Mouse (Mus musculus): ENCODE measurements around the gene Tfap2b. TPM values are rescaled to one million over a fixed set of nuclear protein-coding genes. Genes with fewer than 3 reads are reported as not detected.

The Tfap2b gene
- total and polyA plus RNA-seq, 3 experiments = not detected

DNA sequence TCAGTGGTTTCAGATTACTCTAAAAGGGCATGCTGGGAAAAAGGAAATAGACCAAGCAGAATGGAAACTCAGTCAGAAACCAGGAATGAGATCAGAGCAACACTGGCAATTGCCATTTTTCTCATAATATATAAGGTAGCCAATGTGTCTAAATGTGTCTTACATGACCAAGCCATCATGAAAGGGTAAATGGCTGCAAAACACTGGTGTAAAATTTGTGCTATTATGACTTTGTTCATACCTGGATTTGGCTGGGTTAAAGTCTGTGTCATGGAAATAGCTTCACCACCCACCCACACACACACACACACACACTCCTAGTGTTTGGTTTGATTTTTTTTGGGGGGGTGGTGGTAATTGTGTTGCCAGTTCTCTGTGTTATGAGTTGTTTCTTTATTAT lies 10.7 kb downstream of the Tfap2b start:
- DNase-seq (ENCODE audit: extremely low read depth) = no peak
- TF ChIP-seq IRF4 (IDR thresholded peaks at IDR 0.05; ENCODE audit: low read depth, low read length) (no peak), PAX5 (IDR thresholded peaks at IDR 0.05; ENCODE audit: low read length) (no peak), CTCF (conservative IDR thresholded peaks at IDR 0.05 in 1 of 2, IDR thresholded peaks at IDR 0.05 in 1 of 2; ENCODE audit: low read depth in 2 of 2, low read length in 2 of 2) (no peak), JUN (IDR thresholded peaks at IDR 0.05; ENCODE audit: insufficient read depth, low read depth, low read length) (no peak), MAFK (IDR thresholded peaks at IDR 0.05; ENCODE audit: insufficient replicate concordance, low read length) (no peak), NRF1 (IDR thresholded peaks at IDR 0.05; ENCODE audit: low read depth, low read length) (no peak), JUND (conservative IDR thresholded peaks at IDR 0.05; ENCODE audit: low read depth, low read length) (no peak), CHD1 (IDR thresholded peaks at IDR 0.05; ENCODE audit: low read depth, low read length) (no peak), ZKSCAN1 (IDR thresholded peaks at IDR 0.05; ENCODE audit: borderline replicate concordance, low read depth, low read length) (no peak), SMC3 (IDR thresholded peaks at IDR 0.05; ENCODE audit: low read depth, low read length) (no peak), ZC3H11A (IDR thresholded peaks at IDR 0.05; ENCODE audit: low read depth, low read length) (no peak), ZMIZ1 (IDR thresholded peaks at IDR 0.05; ENCODE audit: low read depth, low read length) (no peak), MEF2A (IDR thresholded peaks at IDR 0.05; ENCODE audit: borderline replicate concordance, low read depth, low read length) (no peak), EP300 (IDR thresholded peaks at IDR 0.05; ENCODE audit: low read length) (no peak), SIN3A (IDR thresholded peaks at IDR 0.05; ENCODE audit: low read length) (no peak), ELF1 (IDR thresholded peaks at IDR 0.05; ENCODE audit: low read depth, low read length) (no peak), MYC (IDR thresholded peaks at IDR 0.05; ENCODE audit: low read depth, low read length) (no peak), TCF12 (IDR thresholded peaks at IDR 0.05; ENCODE audit: low read depth, low read length) (no peak), MAX (IDR thresholded peaks at IDR 0.05; ENCODE audit: low read length) (no peak), ETS1 (conservative IDR thresholded peaks at IDR 0.05; ENCODE audit: low read depth, low read length) (no peak)

DNA sequence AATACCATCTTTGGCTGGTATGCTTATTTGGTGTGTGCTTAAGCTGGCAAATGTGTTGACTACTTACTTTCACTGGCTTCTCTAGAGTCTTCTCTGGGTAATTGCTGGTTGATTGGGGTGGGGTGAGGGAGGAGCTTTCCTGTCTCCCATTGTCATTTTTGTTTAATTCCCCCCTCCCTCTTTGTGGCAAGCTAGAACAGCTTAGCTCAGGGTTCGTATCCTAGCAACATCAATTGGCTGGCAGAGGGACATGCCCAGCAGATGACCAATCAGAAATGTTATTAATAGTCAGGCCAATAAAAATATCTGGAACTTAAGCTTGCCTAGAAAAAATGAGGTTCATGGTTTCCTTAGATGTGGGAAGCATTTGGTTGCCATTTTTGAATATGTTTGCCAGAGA lies 11.8 kb downstream of the Tfap2b start:
- in situ Hi-C loops (cut with MboI; ENCODE audit: low pct_ligation_motif_present, low pct_unique_long_range_greater_than_20kb, low sequenced_read_pairs) = no loop called here
- DNase-seq (ENCODE audit: extremely low read depth) = no peak
- H3K9ac ChIP-seq (ENCODE audit: insufficient read depth, low read depth) = no peak overlapping the region
- peaks cover 42% of the 10 kb centered on the region for H3K9me3 ChIP-seq (replicated peaks; ENCODE audit: low read length)
- no peak overlapping the region for H3K27ac ChIP-seq (ENCODE audit: insufficient read depth, low read depth)
- TF ChIP-seq EP300 (IDR thresholded peaks at IDR 0.05; ENCODE audit: low read length) = no peak
- TF ChIP-seq POLR2AphosphoS2 (IDR thresholded peaks at IDR 0.05; ENCODE audit: low read depth, low read length) = no peak
- TF ChIP-seq CTCF (conservative IDR thresholded peaks at IDR 0.05 in 1 of 2, IDR thresholded peaks at IDR 0.05 in 1 of 2; ENCODE audit: low read depth in 2 of 2, low read length in 2 of 2) = no peak
- TF ChIP-seq SMC3 (IDR thresholded peaks at IDR 0.05; ENCODE audit: low read depth, low read length) = no peak
- no peak for TF ChIP-seq JUN (IDR thresholded peaks at IDR 0.05; ENCODE audit: insufficient read depth, low read depth, low read length)
- TF ChIP-seq CHD1 (IDR thresholded peaks at IDR 0.05; ENCODE audit: low read depth, low read length) = no peak
- no peak for TF ChIP-seq MAX (IDR thresholded peaks at IDR 0.05; ENCODE audit: low read length)
- TF ChIP-seq ZNF384 (IDR thresholded peaks at IDR 0.05; ENCODE audit: low read depth, low read length) = no peak
- no peak for TF ChIP-seq BHLHE40 (IDR thresholded peaks at IDR 0.05; ENCODE audit: low read depth, low read length)
- TF ChIP-seq MAFK (IDR thresholded peaks at IDR 0.05; ENCODE audit: insufficient replicate concordance, low read length) = no peak
- TF ChIP-seq ETS1 (conservative IDR thresholded peaks at IDR 0.05; ENCODE audit: low read depth, low read length) = no peak
- no peak for TF ChIP-seq JUND (conservative IDR thresholded peaks at IDR 0.05; ENCODE audit: low read depth, low read length)
- TF ChIP-seq KAT2A (IDR thresholded peaks at IDR 0.05; ENCODE audit: insufficient replicate concordance, low read length) = no peak
- TF ChIP-seq SIN3A (IDR thresholded peaks at IDR 0.05; ENCODE audit: low read length) = no peak
- no peak for TF ChIP-seq USF1 (IDR thresholded peaks at IDR 0.05; ENCODE audit: low read depth, low read length)
- no peak for TF ChIP-seq RAD21 (IDR thresholded peaks at IDR 0.05; ENCODE audit: low read depth, low read length)
- TF ChIP-seq E2F4 (IDR thresholded peaks at IDR 0.05; ENCODE audit: insufficient replicate concordance, low read depth, low read length) = no peak
- TF ChIP-seq TCF12 (IDR thresholded peaks at IDR 0.05; ENCODE audit: low read depth, low read length) = no peak
- no peak overlapping the region for H3K4me2 ChIP-seq (ENCODE audit: insufficient read depth, low read depth, poor library complexity, severe bottlenecking)
- no peaks in the 10 kb centered on the region for H3K36me3 ChIP-seq (replicated peaks in 1 of 2; ENCODE audit: control insufficient read depth in 1 of 2, insufficient read depth in 1 of 2, low read length in 1 of 2)
- dilution Hi-C loops (cut with MboI; ENCODE audit: extremely low pct_ligation_motif_present, extremely low pct_unique_long_range_greater_than_20kb, low sequenced_read_pairs) = no loop called here
- H3K27me3 ChIP-seq (replicated peaks) = no peaks in the 10 kb centered on the region
- H3K4me1 ChIP-seq (ENCODE audit: control insufficient read depth in 1 of 2, insufficient read depth in 2 of 2) = no peaks in the 10 kb centered on the region
- H3K79me2 ChIP-seq (replicated peaks; ENCODE audit: control insufficient read depth, extremely low read depth, insufficient read depth, poor library complexity, severe bottlenecking) = no peaks in the 10 kb centered on the region
- H3K4me3 ChIP-seq (replicated peaks in 1 of 3; ENCODE audit: low read depth in 2 of 3, low read length in 2 of 3, poor library complexity in 1 of 3) = no peak overlapping the region

More for the DNA sequence above, 10.7 kb downstream of the Tfap2b start:
- Histone ChIP-seq H3K4me3 (replicated peaks in 1 of 3; ENCODE audit: low read depth in 2 of 3, low read length in 2 of 3, poor library complexity in 1 of 3) (no peak overlapping the region), H3K36me3 (replicated peaks in 1 of 2; ENCODE audit: control insufficient read depth in 1 of 2, insufficient read depth in 1 of 2, low read length in 1 of 2) (no peaks in the 10 kb centered on the region), H3K27me3 (replicated peaks) (no peaks in the 10 kb centered on the region), H3K9me3 (replicated peaks; ENCODE audit: low read length) (peaks cover 45% of the 10 kb centered on the region), H3K4me1 (ENCODE audit: control insufficient read depth in 1 of 2, insufficient read depth in 2 of 2) (no peaks in the 10 kb centered on the region), H3K79me2 (replicated peaks; ENCODE audit: control insufficient read depth, extremely low read depth, insufficient read depth, poor library complexity, severe bottlenecking) (no peaks in the 10 kb centered on the region), H3K9ac (ENCODE audit: insufficient read depth, low read depth) (no peak overlapping the region), H3K4me2 (ENCODE audit: insufficient read depth, low read depth, poor library complexity, severe bottlenecking) (no peak overlapping the region), H3K27ac (ENCODE audit: insufficient read depth, low read depth) (no peak overlapping the region)
- in situ Hi-C loops (cut with MboI; ENCODE audit: low pct_ligation_motif_present, low pct_unique_long_range_greater_than_20kb, low sequenced_read_pairs) (no loop called here), dilution Hi-C loops (cut with MboI; ENCODE audit: extremely low pct_ligation_motif_present, extremely low pct_unique_long_range_greater_than_20kb, low sequenced_read_pairs) (no loop called here)

Measured in CH12.LX (cell line).